Mouse (Mus musculus): ENCODE measurements around the gene Agpat1.

DNA sequence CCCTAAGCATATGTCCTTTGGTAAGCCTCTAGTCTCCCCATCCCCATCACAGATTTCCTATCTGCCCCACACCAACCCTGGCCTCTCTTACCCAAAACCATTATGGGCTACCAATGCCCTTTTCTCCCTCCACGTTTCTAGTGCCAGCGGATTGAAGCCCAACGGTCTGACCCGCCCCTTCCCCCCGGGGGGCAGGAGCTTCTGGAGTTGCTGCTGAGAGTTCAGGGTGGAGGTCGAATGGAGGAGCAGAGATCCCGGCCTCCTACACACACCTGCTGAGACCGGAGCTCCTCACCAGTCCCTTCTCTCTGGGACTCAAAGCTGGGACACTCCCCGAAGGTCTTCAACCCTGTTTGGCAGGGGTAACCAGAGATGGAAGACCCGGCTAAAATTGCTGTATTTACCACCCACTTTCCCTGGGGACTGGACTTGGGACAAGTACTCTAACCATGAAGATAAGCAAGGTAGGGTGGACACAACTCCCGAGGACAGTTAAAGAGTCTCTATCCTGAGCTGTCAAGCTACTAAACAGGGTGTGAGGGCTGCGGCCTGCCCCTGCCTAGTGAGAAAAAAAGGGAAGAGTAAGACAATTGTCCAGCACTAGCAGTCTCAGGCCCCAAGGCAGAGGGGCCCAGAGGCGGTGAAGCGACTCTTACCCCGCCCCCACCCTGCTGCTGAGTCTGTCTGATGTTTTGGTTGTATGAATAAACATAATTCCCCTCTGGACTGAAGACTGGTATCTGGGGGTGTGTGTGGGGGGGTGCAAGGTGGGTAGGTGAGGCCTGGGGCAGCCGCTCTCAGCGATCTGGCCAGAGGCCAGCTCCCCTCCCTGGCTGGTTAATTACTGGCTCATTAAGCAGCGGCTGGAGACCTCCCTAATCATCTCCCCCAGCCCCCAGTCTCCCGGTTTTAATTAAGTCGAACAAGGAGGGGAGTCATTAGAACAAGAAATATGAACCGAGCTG is 12.8 kb upstream of the Agpat1 start, which contains the start of gene Pbx2:
- no peak for TF ChIP-seq EP300 (IDR thresholded peaks at IDR 0.05)
- no peak for TF ChIP-seq CTCF (IDR thresholded peaks at IDR 0.05)
